Mouse (Mus musculus) neural tube, embryonic 15.5 days (tissue): ENCODE measurements around the gene Tmem128. TPM values are rescaled to one million over a fixed set of nuclear protein-coding genes. Genes with fewer than 3 reads are reported as not detected.
A peak's percentile ranks its signal among the peaks of the same experiment; 100 is the strongest.

Experiments used
- ATAC-seq: fragments of 200-750 bp; cut with Nextera tagmentation; 2 replicates; pipeline ENCODE4 v1.8.0; 2017; ENCODE audit warnings: mild to moderate bottlenecking, moderate TSS enrichment, moderate library complexity; ENCODE audit not compliant: low FRiP score
- H3K27ac ChIP-seq: fragments of 300-500 bp; sonication (generic); replicated peaks from 2 replicates; pipeline ENCODE4 v1.5.1; 2015; ENCODE audit warnings: mild to moderate bottlenecking, inconsistent platforms
- H3K27me3 ChIP-seq: fragments of 300-500 bp; sonication (generic); replicated peaks from 2 replicates; pipeline ENCODE4 v1.6.1; 2015; ENCODE audit warnings: inconsistent platforms
- H3K36me3 ChIP-seq: fragments of 300-500 bp; sonication (generic); 2 replicates; pipeline ENCODE4 v1.6.1; 2015; ENCODE audit warnings: inconsistent platforms
- H3K4me1 ChIP-seq: fragments of 300-500 bp; sonication (generic); 2 replicates; pipeline ENCODE4 v1.6.1; 2015; ENCODE audit warnings: inconsistent platforms
- H3K4me2 ChIP-seq: fragments of 300-500 bp; sonication (generic); 2 replicates; pipeline ENCODE4 v1.6.1; 2015; ENCODE audit warnings: inconsistent platforms, mild to moderate bottlenecking, moderate library complexity
- H3K4me3 ChIP-seq: fragments of 300-500 bp; sonication (generic); replicated peaks from 2 replicates; pipeline ENCODE4 v1.5.1; 2015; ENCODE audit warnings: mild to moderate bottlenecking, inconsistent platforms
- H3K9ac ChIP-seq: fragments of 300-500 bp; sonication (generic); replicated peaks from 2 replicates; pipeline ENCODE4 v1.6.1; 2015; ENCODE audit warnings: mild to moderate bottlenecking, inconsistent platforms
- H3K9me3 ChIP-seq: fragments of 300-500 bp; sonication (generic); replicated peaks from 2 replicates; pipeline ENCODE4 v1.6.1; 2016; ENCODE audit warnings: inconsistent platforms
- WGBS: fragments of 180-500 bp; shearing (Covaris S2); methylation state at CpG from one replicate; pipeline ENCODE4 v1.1.7; 2015; ENCODE audit warnings: mixed read lengths; 5-methylcytosine and 5-hydroxymethylcytosine counted together
- polyA plus RNA-seq: library from polyadenylated mRNA; unstranded; fragments of >200 nt; fragmentation: Nextera tagmentation; extraction: Ambion mirVana; gene quantifications from 2 replicates; pipeline ENCODE4 v1.2.1, GENCODE M21; 2015

The Tmem128 gene
- 96.4 and 100 TPM in 2 replicates for polyA plus RNA-seq

GRCm38 (mm10) chr5:38260107-38260682 is at the start of gene Tmem128:
Gene Tmem128, plus strand, starts transcription at chr5:38260185.
- under 1% methylated on average over 40 of the region's 40 CpGs for WGBS
- no peaks in the 10 kb centered on the region for H3K9me3 ChIP-seq
- peak within 1 kb of the TSS; percentile 84 for H3K4me3 ChIP-seq
- no peaks in the 10 kb centered on the region for H3K27me3 ChIP-seq
- peak within 1 kb of the TSS; percentile 78 for H3K27ac ChIP-seq
- peaks cover 13% of the 10 kb centered on the region for H3K4me1 ChIP-seq
- H3K9ac ChIP-seq = peak within 1 kb of the TSS; percentile 62
- peaks cover 29% of the 10 kb centered on the region for H3K36me3 ChIP-seq
- H3K4me2 ChIP-seq = peak within 1 kb of the TSS; percentile 85
- ATAC-seq = peak; percentile 85

GRCm38 (mm10) chr5:38211691-38212090 is 48.3 kb upstream of the Tmem128 start:
- WGBS = 88% methylated on average over 8 of the region's 8 CpGs

DNA sequence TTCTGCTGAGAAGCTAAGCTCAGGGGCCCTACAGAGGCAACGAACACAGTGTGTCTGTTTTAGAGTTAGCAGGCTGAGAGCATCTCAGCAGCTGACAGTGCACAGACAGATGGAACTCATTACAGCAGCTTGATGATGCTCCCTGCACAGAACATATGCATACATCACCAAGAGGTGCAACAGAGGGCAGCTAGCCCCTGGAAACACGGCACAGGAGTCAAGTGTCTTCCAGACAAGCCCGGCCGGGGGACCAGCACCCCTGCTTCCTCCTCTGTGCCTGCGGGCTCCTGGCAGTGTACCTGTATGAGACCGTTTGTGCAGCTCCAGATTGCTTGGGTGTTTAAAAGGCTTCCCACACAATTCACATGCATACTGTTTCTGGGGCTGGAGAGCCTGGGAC is 47.0 kb upstream of the Tmem128 start:
- no peaks in the 10 kb centered on the region for H3K9me3 ChIP-seq
- H3K27me3 ChIP-seq = no peaks in the 10 kb centered on the region
- WGBS = 91% methylated on average over 6 of the region's 6 CpGs
- peaks cover 68% of the 10 kb centered on the region for H3K36me3 ChIP-seq
- no peak overlapping the region for H3K9ac ChIP-seq
- H3K4me2 ChIP-seq = no peak overlapping the region
- no peak overlapping the region for H3K27ac ChIP-seq
- no peak overlapping the region for H3K4me3 ChIP-seq
- peaks cover 6% of the 10 kb centered on the region; the same call in 1 of the 2 replicates for H3K4me1 ChIP-seq
- no peak for ATAC-seq

More at GRCm38 (mm10) chr5:38211691-38212090, 48.3 kb upstream of the Tmem128 start:
- Histone ChIP-seq H3K9me3 (no peaks in the 10 kb centered on the region), H3K4me3 (no peak overlapping the region), H3K4me2 (no peak overlapping the region), H3K27ac (no peak overlapping the region), H3K36me3 (peaks cover 66% of the 10 kb centered on the region), H3K27me3 (no peaks in the 10 kb centered on the region), H3K4me1 (no peaks in the 10 kb centered on the region), H3K9ac (no peak overlapping the region)
- ATAC-seq = no peak

DNA sequence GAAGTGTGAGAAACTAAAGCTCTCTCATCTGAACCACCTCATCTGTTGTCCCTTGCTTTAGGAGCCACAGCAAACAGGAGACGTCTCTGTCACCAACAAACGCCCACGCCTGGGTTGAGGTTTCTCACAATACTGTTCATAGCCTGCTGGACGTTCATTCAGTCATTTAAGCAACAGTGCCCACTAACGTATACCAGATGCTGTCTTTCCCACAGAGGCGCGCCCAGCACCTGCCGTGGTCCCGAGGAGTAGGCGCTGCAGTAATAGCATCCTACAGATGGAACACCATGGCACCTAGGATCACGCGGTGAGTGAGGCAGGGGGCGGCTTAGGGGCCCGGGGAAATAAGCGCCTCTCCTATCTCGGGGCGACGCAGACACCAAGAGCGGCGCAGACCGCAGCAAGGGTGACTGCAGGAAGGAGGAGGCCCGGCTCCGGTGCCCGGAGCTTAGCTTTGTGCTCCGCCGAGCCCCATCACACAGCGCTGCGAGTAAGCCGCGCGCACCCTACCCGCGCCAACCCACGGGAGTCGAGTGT is 40.1 kb upstream of the Tmem128 start:
- peaks cover 43% of the 10 kb centered on the region for H3K4me1 ChIP-seq
- H3K9me3 ChIP-seq = no peaks in the 10 kb centered on the region
- no peaks in the 10 kb centered on the region for H3K27me3 ChIP-seq
- H3K9ac ChIP-seq = peak overlapping the region; percentile 85
- peak overlapping the region; percentile 90 for H3K27ac ChIP-seq
- H3K4me2 ChIP-seq = peak overlapping the region; percentile 90
- H3K36me3 ChIP-seq = peaks cover 25% of the 10 kb centered on the region
- WGBS = under 1% methylated on average over 28 of the region's 35 CpGs
- ATAC-seq = peak; percentile 82
- H3K4me3 ChIP-seq = peak overlapping the region; percentile 97

- Histone ChIP-seq H3K9me3 (no peaks in the 10 kb centered on the region), H3K27ac (peak within 1 kb of the TSS; percentile 90), H3K27me3 (no peaks in the 10 kb centered on the region), H3K36me3 (peaks cover 25% of the 10 kb centered on the region), H3K4me2 (peak within 1 kb of the TSS; percentile 90), H3K9ac (peak within 1 kb of the TSS; percentile 85), H3K4me3 (peak within 1 kb of the TSS; percentile 97), H3K4me1 (peaks cover 43% of the 10 kb centered on the region)
- peak; percentile 93 for ATAC-seq
- under 1% methylated on average over 55 of the region's 55 CpGs for WGBS
Measured at GRCm38 (mm10) chr5:38220328-38220912, 39.6 kb upstream of the Tmem128 start, which contains the start of the genes Zbtb49 and Lyar. Gene Zbtb49, minus strand, starts transcription at chr5:38220457. Gene Lyar, plus strand, starts transcription at chr5:38220470.

DNA sequence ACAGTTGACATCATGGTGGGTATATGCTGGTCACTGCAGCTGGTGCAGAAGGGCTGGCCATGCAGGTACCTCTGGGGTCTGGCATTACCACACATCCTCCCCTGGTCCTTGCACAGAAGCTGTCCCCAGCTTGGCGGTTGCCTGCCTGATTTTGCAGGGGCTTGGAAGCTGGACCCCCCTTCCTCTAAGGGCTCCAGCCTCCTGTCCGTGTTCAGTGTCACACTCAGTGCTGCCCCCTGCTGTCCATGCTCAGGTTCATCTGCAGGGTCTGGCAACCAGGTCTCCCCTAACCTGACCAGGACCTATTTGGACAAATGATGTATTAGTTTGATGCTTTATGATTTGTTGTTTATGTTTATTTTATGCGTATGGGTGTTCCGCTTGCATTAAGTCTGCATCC is 24.6 kb upstream of the Tmem128 start:
- Histone ChIP-seq H3K27me3 (no peaks in the 10 kb centered on the region), H3K4me1 (no peaks in the 10 kb centered on the region), H3K9me3 (no peaks in the 10 kb centered on the region), H3K9ac (no peak overlapping the region), H3K4me3 (no peak overlapping the region), H3K27ac (no peak overlapping the region), H3K36me3 (peaks cover 46% of the 10 kb centered on the region), H3K4me2 (no peak overlapping the region)
- 70% methylated on average over 4 of the region's 4 CpGs for WGBS
- no peak for ATAC-seq

DNA sequence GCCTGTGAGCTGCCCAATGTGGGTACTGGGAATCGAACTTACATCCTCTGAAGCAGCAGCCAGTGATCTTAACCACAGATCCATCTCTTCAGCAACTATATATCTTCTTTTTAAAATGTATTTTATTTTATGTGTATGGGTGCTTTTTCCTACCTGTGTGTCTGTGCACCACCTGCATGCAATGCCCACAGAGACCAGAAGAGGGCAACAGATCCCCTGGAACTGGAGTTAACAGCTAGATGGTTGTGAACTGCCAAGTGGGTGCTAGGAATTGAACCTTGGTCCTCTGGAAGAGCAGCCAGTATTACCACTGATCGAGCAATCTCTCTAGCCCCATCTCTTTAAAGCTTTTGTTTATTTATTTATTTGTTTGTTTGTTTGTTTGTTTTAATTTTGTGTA is 23.4 kb upstream of the Tmem128 start:
- ATAC-seq = no peak
- H3K4me1 ChIP-seq = peaks cover 7% of the 10 kb centered on the region; the same call in 1 of the 2 replicates
- no peaks in the 10 kb centered on the region for H3K27me3 ChIP-seq
- H3K36me3 ChIP-seq = peaks cover 34% of the 10 kb centered on the region
- no peak overlapping the region for H3K27ac ChIP-seq
- no peak overlapping the region for H3K4me3 ChIP-seq
- 93% methylated on average over 2 of the region's 2 CpGs for WGBS
- no peak overlapping the region for H3K9ac ChIP-seq
- H3K4me2 ChIP-seq = no peak overlapping the region
- H3K9me3 ChIP-seq = no peaks in the 10 kb centered on the region

DNA sequence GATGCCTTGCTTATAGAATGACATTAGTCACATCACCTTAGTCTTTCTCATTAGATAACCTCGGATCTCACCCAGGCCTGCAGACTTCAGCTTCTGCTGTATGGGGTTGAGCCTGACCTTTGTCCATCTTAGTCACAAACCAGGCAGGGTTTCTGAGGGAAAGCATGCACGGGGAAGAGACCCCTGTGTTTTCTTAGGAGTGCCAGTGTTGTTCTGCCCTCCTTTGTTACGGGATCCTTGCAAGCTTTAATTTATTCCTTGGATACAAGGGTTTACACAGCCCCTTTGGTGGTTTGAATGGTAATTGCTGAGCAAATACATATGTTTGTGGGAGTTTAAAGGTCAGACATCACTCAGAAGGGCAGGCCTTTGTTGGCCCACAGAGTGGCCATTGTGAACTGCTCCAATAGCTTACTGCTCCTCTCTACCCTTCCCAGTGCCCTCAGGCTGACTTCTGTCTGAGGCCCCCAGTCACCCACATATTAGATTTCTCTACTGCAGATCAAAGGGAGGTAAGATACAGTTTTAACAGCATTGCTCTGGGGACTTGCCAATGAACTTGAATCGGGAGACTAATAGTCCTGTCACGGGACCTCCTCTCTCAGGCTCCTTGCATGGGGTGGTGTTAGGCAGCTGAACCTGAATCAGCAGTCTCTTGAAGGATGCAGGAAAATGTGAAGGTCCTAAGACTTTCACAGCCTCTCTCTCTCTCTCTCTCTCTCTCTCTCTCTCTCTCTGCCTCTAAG is 19.1 kb upstream of the Tmem128 start:
- ATAC-seq = no peak
- Histone ChIP-seq H3K4me1 (peaks cover 7% of the 10 kb centered on the region; the same call in 1 of the 2 replicates), H3K4me2 (no peak overlapping the region), H3K27me3 (no peaks in the 10 kb centered on the region), H3K27ac (no peak overlapping the region), H3K4me3 (no peak overlapping the region), H3K9ac (no peak overlapping the region), H3K9me3 (no peaks in the 10 kb centered on the region), H3K36me3 (peaks cover 3% of the 10 kb centered on the region; the same call in 1 of the 2 replicates)
- WGBS = 13% methylated on average over 5 of the region's 5 CpGs

- Histone ChIP-seq H3K4me1 (peaks cover 7% of the 10 kb centered on the region; the same call in 1 of the 2 replicates), H3K36me3 (peaks cover 3% of the 10 kb centered on the region; the same call in 1 of the 2 replicates), H3K9me3 (no peaks in the 10 kb centered on the region), H3K9ac (no peak overlapping the region), H3K4me2 (no peak overlapping the region), H3K4me3 (no peak overlapping the region), H3K27me3 (no peaks in the 10 kb centered on the region), H3K27ac (no peak overlapping the region)
- no peak for ATAC-seq
- WGBS = 34% methylated on average over 3 of the region's 3 CpGs
Measured at GRCm38 (mm10) chr5:38241473-38241834, 18.5 kb upstream of the Tmem128 start.

- Histone ChIP-seq H3K27me3 (no peaks in the 10 kb centered on the region), H3K9me3 (no peaks in the 10 kb centered on the region), H3K9ac (no peak overlapping the region), H3K4me2 (no peak overlapping the region), H3K27ac (no peak overlapping the region), H3K36me3 (no peaks in the 10 kb centered on the region), H3K4me1 (peaks cover 7% of the 10 kb centered on the region; the same call in 1 of the 2 replicates), H3K4me3 (no peak overlapping the region)
- WGBS = 71% methylated on average over 6 of the region's 6 CpGs
- ATAC-seq = no peak
Measured at GRCm38 (mm10) chr5:38241966-38242365, 18.0 kb upstream of the Tmem128 start.

DNA sequence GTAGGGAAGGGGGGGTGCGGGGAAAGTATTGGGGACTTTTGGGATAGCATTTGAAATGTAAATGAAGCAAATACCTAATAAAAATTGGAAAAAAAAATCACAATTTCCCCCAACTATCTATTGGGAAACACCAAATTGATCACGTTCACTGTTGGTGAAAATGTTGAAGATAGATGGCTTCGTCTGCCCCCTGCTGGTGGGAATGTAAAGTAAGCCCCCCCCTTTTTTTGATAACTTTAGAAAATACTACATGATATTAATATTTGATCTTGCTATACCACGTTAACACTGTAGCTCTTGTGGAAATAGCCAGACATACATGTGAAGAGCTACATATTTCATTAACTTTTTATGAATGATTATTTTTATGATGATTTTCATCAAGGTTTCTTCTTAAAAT is 4.8 kb upstream of the Tmem128 start:
- H3K9ac ChIP-seq = no peak overlapping the region
- ATAC-seq = no peak
- no peak overlapping the region for H3K27ac ChIP-seq
- no peaks in the 10 kb centered on the region for H3K36me3 ChIP-seq
- no peak overlapping the region for H3K4me3 ChIP-seq
- WGBS = 45% methylated on average over 4 of the region's 4 CpGs
- no peaks in the 10 kb centered on the region for H3K27me3 ChIP-seq
- no peak overlapping the region for H3K4me2 ChIP-seq
- no peaks in the 10 kb centered on the region for H3K9me3 ChIP-seq
- H3K4me1 ChIP-seq = peaks cover 5% of the 10 kb centered on the region
